Mouse (Mus musculus) small intestine, adult 2 months (tissue): Measurements from ENCODE around the gene Plscr3.

Experiments used
- CTCF ChIP-seq: fragments of 200-500 bp; IDR thresholded peaks from 2 replicates; pipeline ENCODE4 v1.5.1; 2012; ENCODE audit warnings: low read depth, mild to moderate bottlenecking, control low read depth, inconsistent platforms, low read length, moderate library complexity, mixed read lengths; ENCODE audit not compliant: insufficient replicate concordance, insufficient read length; ENCODE audit errors: extremely low read depth
- POLR2A ChIP-seq: fragments of 200-500 bp; IDR thresholded peaks from 2 replicates; pipeline ENCODE4 v1.6.1; 2012; ENCODE audit warnings: low read depth, mild to moderate bottlenecking, control low read depth, inconsistent platforms, low read length, moderate library complexity

- TF ChIP-seq CTCF (no peak), POLR2A (no peak)
Observed at GRCm38 (mm10) chr11:69881787-69882670, 35.9 kb downstream of the Plscr3 start.
